Mouse (Mus musculus) liver, embryonic 13.5 days (tissue): ENCODE data around the gene Kcnq2. TPM values are rescaled to one million over a fixed set of nuclear protein-coding genes. Genes with fewer than 3 reads are reported as not detected.

Experiments used
- ATAC-seq: fragments of 200-750 bp; cut with Nextera tagmentation; 2 replicates; pipeline ENCODE4 v1.8.0; 2017; ENCODE audit warnings: low read depth, mild to moderate bottlenecking, moderate number of reproducible peaks, moderate library complexity
- DNase-seq: peaks from one replicate; pipeline ENCODE4 v3.0.0; 2022
- H3K27ac ChIP-seq: fragments of 300-500 bp; sonication (generic); 2 replicates; pipeline ENCODE4 v1.5.1; 2015; ENCODE audit warnings: moderate library complexity, mild to moderate bottlenecking, inconsistent platforms
- H3K27me3 ChIP-seq: fragments of 300-500 bp; sonication (generic); 2 replicates; pipeline ENCODE4 v1.6.1; 2015; ENCODE audit warnings: mild to moderate bottlenecking, inconsistent platforms
- H3K36me3 ChIP-seq: fragments of 300-500 bp; sonication (generic); 2 replicates; pipeline ENCODE4 v1.6.1; 2015; ENCODE audit warnings: mild to moderate bottlenecking, inconsistent platforms
- H3K4me1 ChIP-seq: fragments of 300-500 bp; sonication (generic); replicated peaks from 2 replicates; pipeline ENCODE4 v1.6.1; 2015; ENCODE audit warnings: inconsistent platforms
- H3K4me2 ChIP-seq: fragments of 300-500 bp; sonication (generic); 2 replicates; pipeline ENCODE4 v1.6.1; 2015; ENCODE audit warnings: inconsistent platforms, mild to moderate bottlenecking, moderate library complexity
- H3K4me3 ChIP-seq: fragments of 300-500 bp; sonication (generic); replicated peaks from 2 replicates; pipeline ENCODE4 v1.5.1; 2015; ENCODE audit warnings: mild to moderate bottlenecking, inconsistent platforms
- H3K9ac ChIP-seq: fragments of 300-500 bp; sonication (generic); 2 replicates; pipeline ENCODE4 v1.6.1; 2015; ENCODE audit warnings: mild to moderate bottlenecking, inconsistent platforms
- H3K9me3 ChIP-seq: fragments of 300-500 bp; sonication (generic); replicated peaks from 2 replicates; pipeline ENCODE4 v1.6.1; 2016; ENCODE audit warnings: inconsistent platforms
- WGBS: fragments of 180-500 bp; shearing (Covaris S2); methylation state at CpG from one replicate; pipeline ENCODE4 v1.1.7; 2015; ENCODE audit not compliant: insufficient replicate concordance; 5-methylcytosine and 5-hydroxymethylcytosine counted together
- polyA plus RNA-seq: library from polyadenylated mRNA; unstranded; fragments of >200 nt; fragmentation: Nextera tagmentation; extraction: Ambion mirVana; gene quantifications from 2 replicates; pipeline ENCODE4 v1.2.1, GENCODE M21; 2015

The Kcnq2 gene
- polyA plus RNA-seq, 1 experiment from 2014 or later = 0.20 TPM

DNA sequence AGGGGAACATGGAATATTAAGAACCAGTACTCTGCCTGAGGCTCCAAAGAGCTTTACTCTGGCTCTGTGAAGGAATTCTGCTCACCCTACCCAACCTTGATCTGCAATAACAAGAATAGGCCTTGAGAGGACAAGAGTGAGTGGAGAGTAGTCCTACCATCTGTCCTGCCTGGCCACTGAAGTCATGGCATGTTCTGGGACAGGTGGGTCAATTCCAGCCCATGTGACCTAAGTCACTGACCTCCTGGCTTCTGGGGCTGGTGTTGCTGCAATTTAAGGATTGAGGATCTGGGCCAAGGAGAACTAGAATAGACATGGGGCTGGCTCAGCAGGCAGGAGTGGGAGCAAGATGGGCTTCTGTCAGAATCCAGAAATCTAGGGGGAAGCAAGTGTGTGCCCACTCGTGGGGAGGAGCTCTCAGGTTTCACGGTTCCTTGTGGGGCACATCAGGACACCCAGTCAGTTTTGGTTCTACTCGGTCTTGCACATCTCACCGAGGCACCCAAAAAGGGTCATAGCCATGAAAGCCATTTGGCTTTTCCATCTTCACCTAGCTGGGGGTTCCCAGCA lies 12.0 kb upstream of the Kcnq2 start:
- Histone ChIP-seq H3K4me2 (peak overlapping the region; percentile 64; the same call in 1 of the 2 replicates), H3K9me3 (no peaks in the 10 kb centered on the region), H3K4me1 (peaks cover 4% of the 10 kb centered on the region; the same call in 1 of the 2 replicates), H3K27ac (no peak overlapping the region), H3K9ac (no peak overlapping the region), H3K27me3 (peaks cover 77% of the 10 kb centered on the region), H3K36me3 (no peaks in the 10 kb centered on the region), H3K4me3 (no peak overlapping the region)
- ATAC-seq (no peak), DNase-seq (no peak)
- WGBS = 34% methylated on average over 4 of the region's 4 CpGs

DNA sequence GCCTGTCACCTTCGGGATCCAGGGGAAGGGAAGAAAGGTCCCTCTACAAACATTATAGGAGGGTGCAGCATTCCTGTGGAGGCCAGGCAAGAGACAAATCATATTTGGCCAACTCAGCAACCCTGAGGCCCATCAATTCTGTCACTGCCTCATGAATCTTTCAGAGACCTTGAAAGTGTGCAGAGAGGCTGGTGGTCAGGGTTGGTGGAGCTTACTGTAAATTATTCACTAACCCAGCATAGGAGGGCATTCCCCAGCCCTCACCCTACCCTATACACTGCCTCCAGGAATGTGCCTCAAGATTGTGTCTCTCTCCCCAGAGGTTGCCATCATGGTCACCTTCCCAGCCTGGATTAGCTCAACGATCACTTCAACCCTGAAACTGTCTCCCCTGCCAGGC lies 9.6 kb upstream of the Kcnq2 start:
- 50% methylated on average over 2 of the region's 2 CpGs for WGBS
- Histone ChIP-seq H3K4me2 (no peak overlapping the region), H3K9me3 (no peaks in the 10 kb centered on the region), H3K9ac (no peak overlapping the region), H3K36me3 (no peaks in the 10 kb centered on the region), H3K4me1 (peaks cover 4% of the 10 kb centered on the region; the same call in 1 of the 2 replicates), H3K27ac (no peak overlapping the region), H3K27me3 (peaks cover 58% of the 10 kb centered on the region), H3K4me3 (no peak overlapping the region)
- DNase-seq (no peak), ATAC-seq (no peak)

DNA sequence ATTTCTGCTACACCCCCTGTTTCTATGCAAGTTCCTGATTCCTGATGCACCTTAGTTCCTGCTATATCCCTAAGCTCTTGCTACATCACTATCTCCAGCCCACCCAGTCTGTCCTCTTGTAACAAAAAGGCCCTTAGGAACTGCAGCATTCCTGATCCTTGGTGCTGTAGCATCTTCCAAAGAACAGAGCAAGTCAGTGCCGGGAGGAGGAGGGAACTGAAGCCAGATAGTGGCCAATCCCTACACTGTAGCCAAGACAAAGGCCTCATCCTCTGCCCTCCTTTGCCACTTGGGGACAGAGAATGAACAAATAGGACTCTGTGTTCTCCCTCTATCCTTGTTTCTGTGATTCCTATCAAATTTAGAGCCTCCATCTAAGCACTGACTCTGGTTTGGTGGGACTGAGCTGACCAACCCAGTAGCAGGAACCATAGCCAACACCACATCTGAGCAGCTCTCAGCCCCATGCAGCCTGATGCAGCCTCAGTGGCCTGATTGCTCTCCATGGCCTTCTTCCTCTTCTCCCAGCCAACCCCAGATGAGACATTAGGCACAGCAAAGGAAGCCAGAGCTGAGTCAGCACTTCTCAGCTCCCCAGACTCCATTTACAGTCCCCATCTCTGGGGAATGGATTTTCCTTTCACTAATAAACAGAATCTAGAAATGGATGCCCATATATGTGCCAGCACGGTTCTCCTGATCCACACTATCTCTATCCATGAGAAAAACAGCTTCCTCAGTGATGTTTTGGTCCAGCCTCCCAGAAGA lies 8.6 kb upstream of the Kcnq2 start:
- H3K27ac ChIP-seq = no peak overlapping the region
- no peaks in the 10 kb centered on the region for H3K36me3 ChIP-seq
- H3K4me1 ChIP-seq = peaks cover 4% of the 10 kb centered on the region; the same call in 1 of the 2 replicates
- H3K4me3 ChIP-seq = no peak overlapping the region
- no peak for DNase-seq
- 33% methylated on average over 2 of the region's 2 CpGs for WGBS
- H3K9ac ChIP-seq = no peak overlapping the region
- H3K4me2 ChIP-seq = no peak overlapping the region
- no peak for ATAC-seq
- H3K27me3 ChIP-seq = peaks cover 51% of the 10 kb centered on the region
- H3K9me3 ChIP-seq = no peaks in the 10 kb centered on the region

DNA sequence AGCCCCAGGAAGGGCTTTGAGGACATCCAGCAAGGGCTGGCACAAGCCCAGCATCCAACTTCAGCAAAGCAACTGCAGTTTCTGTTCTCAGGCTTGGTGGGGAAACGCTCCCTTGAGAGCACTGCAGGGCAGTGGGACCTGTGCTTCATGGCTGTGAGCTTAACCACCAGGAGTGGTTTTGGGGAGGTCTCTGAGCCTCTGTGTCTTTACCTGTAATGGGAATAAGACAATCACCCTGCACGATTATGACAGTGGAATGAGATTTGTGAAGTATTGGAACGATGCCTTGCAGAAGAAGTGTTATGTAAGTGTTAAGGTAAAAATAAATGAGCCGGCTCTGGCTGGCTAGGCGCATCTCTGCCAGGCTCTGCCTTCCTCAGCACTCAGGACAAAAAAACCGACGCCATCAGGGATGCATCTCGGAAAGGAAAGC lies 7.6 kb upstream of the Kcnq2 start:
- H3K36me3 ChIP-seq = no peaks in the 10 kb centered on the region
- no peak for DNase-seq
- WGBS = 49% methylated on average over 8 of the region's 8 CpGs
- H3K4me3 ChIP-seq = no peak overlapping the region
- no peak overlapping the region for H3K9ac ChIP-seq
- H3K4me2 ChIP-seq = no peak overlapping the region
- H3K27me3 ChIP-seq = peaks cover 51% of the 10 kb centered on the region
- peaks cover under 1% of the 10 kb centered on the region; the same call in 1 of the 2 replicates for H3K4me1 ChIP-seq
- H3K27ac ChIP-seq = no peak overlapping the region
- ATAC-seq = no peak
- no peaks in the 10 kb centered on the region for H3K9me3 ChIP-seq

DNA sequence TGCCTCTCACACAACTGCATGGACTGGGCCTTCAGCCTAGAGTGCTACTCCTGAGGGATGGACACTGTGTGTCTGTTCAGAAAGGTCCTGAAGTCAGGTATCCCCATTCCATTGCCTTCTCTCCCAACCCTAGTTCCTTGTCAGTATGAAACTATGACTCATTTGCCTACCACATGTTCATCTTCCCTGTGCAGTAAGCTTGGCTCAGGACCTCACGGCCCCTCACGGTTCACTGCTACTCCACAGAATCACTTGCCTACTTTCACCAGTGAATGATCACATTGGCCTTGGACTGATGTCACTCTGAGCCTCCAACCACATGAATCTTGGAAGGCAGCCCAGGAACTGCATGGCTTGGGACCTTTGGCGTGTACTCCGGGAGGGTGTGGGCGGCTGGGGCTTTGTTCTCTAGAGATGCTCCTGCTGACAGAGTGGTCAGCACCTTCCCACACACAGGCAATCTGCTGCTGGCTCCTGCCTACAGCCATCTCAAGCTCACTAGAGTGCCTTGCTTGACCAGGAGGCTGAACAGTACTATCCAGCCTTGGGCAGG lies 4.6 kb upstream of the Kcnq2 start:
- Histone ChIP-seq H3K36me3 (no peaks in the 10 kb centered on the region), H3K27ac (no peak overlapping the region), H3K9ac (no peak overlapping the region), H3K4me1 (no peaks in the 10 kb centered on the region), H3K27me3 (peaks cover 53% of the 10 kb centered on the region), H3K4me3 (no peak overlapping the region), H3K4me2 (no peak overlapping the region), H3K9me3 (no peaks in the 10 kb centered on the region)
- WGBS = 76% methylated on average over 5 of the region's 5 CpGs
- no peak for ATAC-seq
- no peak for DNase-seq

DNA sequence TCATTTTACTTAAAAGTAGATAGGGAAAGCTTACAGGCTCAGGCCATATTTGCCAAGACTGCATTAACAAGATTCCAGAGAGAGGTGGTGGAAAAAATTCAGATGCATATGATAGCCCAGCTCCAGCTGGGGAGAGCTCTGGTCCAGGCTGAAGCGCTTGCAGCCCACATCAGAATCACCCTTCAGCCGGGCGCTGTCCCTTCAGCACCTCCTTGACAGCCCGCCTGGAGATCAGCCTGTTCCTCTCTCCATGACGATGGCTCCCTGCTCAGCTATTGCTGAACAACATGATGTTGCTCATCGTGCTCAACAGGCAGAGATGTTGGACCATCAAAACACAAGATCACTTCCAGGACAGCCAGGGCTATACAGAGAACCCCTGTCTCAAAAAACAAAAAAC lies 1.8 kb upstream of the Kcnq2 start:
- H3K4me1 ChIP-seq = no peaks in the 10 kb centered on the region; the same call in 1 of the 2 replicates
- no peaks in the 10 kb centered on the region for H3K36me3 ChIP-seq
- no peak overlapping the region for H3K9ac ChIP-seq
- H3K4me2 ChIP-seq = no peak overlapping the region
- H3K27ac ChIP-seq = no peak overlapping the region
- H3K4me3 ChIP-seq = no peak overlapping the region
- no peaks in the 10 kb centered on the region for H3K9me3 ChIP-seq
- ATAC-seq (no peak), DNase-seq (no peak)
- 2% methylated on average over 6 of the region's 6 CpGs for WGBS
- peaks cover 69% of the 10 kb centered on the region for H3K27me3 ChIP-seq

DNA sequence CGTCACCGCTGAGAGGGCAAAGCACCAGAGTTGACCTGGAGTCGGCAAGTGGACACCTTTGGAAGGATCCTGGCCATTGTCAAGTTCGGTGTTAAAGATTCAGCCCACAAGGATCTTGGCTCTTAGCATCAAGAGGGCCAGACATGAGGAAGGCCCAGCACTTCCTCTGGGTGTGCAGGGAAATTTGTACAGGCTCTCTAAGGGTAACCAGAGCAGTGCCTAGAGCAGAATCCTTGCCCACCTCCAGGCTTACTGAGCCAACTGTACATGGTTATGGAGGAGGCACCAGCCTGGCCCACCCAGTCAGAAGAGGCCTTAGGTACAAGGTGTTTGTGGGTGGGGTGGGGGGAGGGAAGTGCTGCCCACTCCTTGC lies 332 bp upstream of the Kcnq2 start:
- Histone ChIP-seq H3K4me1 (no peaks in the 10 kb centered on the region; the same call in 1 of the 2 replicates), H3K27ac (no peak overlapping the region), H3K27me3 (peaks cover 83% of the 10 kb centered on the region), H3K4me2 (no peak overlapping the region), H3K4me3 (no peak overlapping the region), H3K36me3 (no peaks in the 10 kb centered on the region), H3K9ac (no peak overlapping the region), H3K9me3 (no peaks in the 10 kb centered on the region)
- ATAC-seq = no peak
- 12% methylated on average over 4 of the region's 4 CpGs for WGBS
- DNase-seq = no peak

DNA sequence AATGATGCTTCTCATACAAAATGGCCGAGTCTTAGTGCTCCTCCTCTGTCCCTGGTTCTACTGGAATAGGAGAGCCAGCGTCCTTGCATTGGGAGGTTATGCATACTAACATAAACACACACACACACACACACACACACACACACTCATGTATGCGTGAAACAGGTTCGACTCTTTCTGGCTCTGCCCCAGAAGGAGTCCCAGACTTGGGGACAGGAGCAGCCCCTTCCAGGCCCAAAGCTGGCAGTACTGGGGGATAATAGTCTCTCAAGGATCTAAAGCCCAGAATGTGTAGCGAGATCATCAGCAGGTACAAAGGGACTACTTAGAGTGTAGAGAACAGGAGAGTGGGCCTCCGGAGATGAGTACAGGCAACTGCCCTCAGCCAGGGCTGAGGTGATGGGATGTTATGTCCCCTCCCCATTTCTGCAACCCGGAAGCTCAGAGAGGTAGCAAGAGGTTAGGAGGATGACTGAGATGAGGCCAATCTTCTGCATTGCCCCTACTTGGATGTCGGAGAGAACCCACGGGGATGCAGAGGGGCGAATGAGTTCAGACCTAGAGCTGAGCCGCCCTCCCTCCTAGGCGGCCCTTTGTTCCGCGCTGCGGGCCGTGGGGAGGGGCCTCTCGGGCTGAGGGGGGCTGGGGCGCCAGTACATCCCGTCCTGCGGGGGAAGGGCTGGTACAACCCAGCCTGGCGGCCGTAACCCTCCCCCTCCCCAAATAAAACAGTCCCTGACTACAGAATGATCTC lies 1.1 kb downstream of the Kcnq2 start:
- 9% methylated on average over 22 of the region's 22 CpGs for WGBS
- peak overlapping the region; percentile 57; the same call in 1 of the 2 replicates for H3K4me2 ChIP-seq
- no peak overlapping the region for H3K9ac ChIP-seq
- H3K36me3 ChIP-seq = no peaks in the 10 kb centered on the region
- ATAC-seq (no peak), DNase-seq (no peak)
- H3K4me3 ChIP-seq = peak overlapping the region; percentile 45; the same call in 1 of the 2 replicates
- no peaks in the 10 kb centered on the region for H3K9me3 ChIP-seq
- no peaks in the 10 kb centered on the region; the same call in 1 of the 2 replicates for H3K4me1 ChIP-seq
- H3K27ac ChIP-seq = no peak overlapping the region
- H3K27me3 ChIP-seq = peaks cover 87% of the 10 kb centered on the region

DNA sequence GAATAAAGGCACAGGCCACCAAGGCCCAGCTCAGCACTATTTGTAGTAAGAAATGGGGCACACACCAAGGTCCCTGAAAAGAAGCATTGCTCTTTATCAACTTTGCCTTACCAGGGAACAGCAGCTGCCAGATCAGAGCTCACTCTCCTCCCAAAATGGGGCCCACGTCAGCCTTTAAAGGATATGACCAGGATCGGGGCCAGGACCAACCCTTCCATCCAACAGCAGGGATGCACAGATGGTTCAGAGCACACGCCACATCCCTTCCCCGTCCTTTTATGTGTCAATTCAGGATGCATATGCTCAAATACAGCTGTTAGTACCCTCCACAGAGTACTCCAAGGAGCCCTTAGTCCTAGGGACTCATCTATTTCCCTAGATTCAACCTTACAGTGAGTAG lies 4.9 kb downstream of the Kcnq2 start:
- ATAC-seq (no peak), DNase-seq (no peak)
- H3K9me3 ChIP-seq = no peaks in the 10 kb centered on the region
- H3K36me3 ChIP-seq = no peaks in the 10 kb centered on the region
- no peaks in the 10 kb centered on the region; the same call in 1 of the 2 replicates for H3K4me1 ChIP-seq
- no peak overlapping the region for H3K4me3 ChIP-seq
- H3K9ac ChIP-seq = no peak overlapping the region
- no peak overlapping the region for H3K4me2 ChIP-seq
- peaks cover 51% of the 10 kb centered on the region for H3K27me3 ChIP-seq
- H3K27ac ChIP-seq = no peak overlapping the region
- WGBS = 48% methylated on average over 4 of the region's 4 CpGs

DNA sequence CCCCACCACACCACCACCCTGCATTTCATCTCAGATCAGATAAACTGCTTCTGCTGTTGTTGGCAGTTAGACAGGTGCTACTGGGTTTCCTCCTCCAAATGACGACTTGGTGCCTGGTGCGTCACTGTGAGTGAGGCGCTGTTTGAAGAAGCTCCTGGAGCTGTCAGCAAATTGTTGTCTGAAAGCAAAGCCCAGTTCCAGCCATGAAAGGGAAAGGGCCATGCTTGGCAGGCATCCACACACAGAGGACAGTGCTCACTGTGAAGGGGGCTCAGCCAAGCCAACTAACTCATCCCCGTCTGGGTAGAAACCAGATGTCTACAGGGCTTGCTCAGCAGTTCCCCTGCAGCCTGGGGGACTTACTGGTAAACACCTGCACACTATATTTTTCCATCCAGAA lies 6.1 kb downstream of the Kcnq2 start:
- no peak overlapping the region for H3K4me2 ChIP-seq
- no peaks in the 10 kb centered on the region for H3K4me1 ChIP-seq
- DNase-seq (no peak), ATAC-seq (no peak)
- no peaks in the 10 kb centered on the region for H3K36me3 ChIP-seq
- no peak overlapping the region for H3K27ac ChIP-seq
- H3K4me3 ChIP-seq = no peak overlapping the region
- H3K9ac ChIP-seq = no peak overlapping the region
- 62% methylated on average over 4 of the region's 4 CpGs for WGBS
- no peaks in the 10 kb centered on the region for H3K9me3 ChIP-seq
- H3K27me3 ChIP-seq = peaks cover 38% of the 10 kb centered on the region

DNA sequence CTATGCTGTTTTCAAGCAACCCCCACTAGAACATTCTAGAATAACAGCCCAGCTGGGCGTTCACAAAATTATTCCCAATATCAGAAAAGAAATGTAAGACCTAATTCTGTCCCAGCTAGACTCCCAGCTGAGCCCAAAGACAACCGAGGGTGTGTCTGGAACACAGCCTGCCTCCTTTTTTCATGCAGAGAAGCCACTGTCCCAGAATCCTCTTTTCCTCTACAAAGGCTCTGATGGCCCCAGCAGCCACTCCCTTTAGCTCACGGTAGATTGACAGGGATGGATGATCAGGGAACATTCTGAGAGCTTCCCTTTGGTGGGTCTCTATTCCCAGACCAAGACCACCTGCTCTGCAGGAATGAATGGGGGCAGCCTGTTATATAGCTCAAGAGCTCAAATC lies 7.3 kb downstream of the Kcnq2 start:
- no peak overlapping the region for H3K4me2 ChIP-seq
- no peak overlapping the region for H3K4me3 ChIP-seq
- 24% methylated on average over 3 of the region's 3 CpGs for WGBS
- ATAC-seq = no peak
- peaks cover 26% of the 10 kb centered on the region for H3K27me3 ChIP-seq
- H3K9ac ChIP-seq = no peak overlapping the region
- H3K4me1 ChIP-seq = no peaks in the 10 kb centered on the region
- no peaks in the 10 kb centered on the region for H3K36me3 ChIP-seq
- H3K9me3 ChIP-seq = no peaks in the 10 kb centered on the region
- no peak overlapping the region for H3K27ac ChIP-seq
- no peak for DNase-seq
